Mouse (Mus musculus): ENCODE results near the gene Gpr68.

- no peak for TF ChIP-seq POLR2A (IDR thresholded peaks at IDR 0.05; ENCODE audit: low read depth, low read length)
- no peak for TF ChIP-seq CTCF (IDR thresholded peaks at IDR 0.05; ENCODE audit: borderline replicate concordance, insufficient read depth, low read length)
Measured at GRCm38 (mm10) chr12:100871234-100871633, 36.8 kb downstream of the Gpr68 start.
